In genomic region chr8:83458222-83458621, GRCm38 (mm10) we compare ENCODE assay signal across 8 mouse cellular contexts. TPM values are rescaled to one million over a fixed set of nuclear protein-coding genes. Genes with fewer than 3 reads are reported as not detected.
DNase-seq lines count a peak whose midpoint lies in the region; ATAC-seq and TF ChIP-seq lines count a peak whose summit lies in the region.

Gene Scoc, minus strand, starts transcription at chr8:83458391.

- peak in 1 of 2 experiments; percentile 12 for DNase-seq in adrenal gland, postnatal 36 days
- DNase-seq in gastrocnemius, postnatal 25 days, result no peak
- DNase-seq in retina, embryonic 14.5 days (ENCODE audit: low spot score), result no peak
- DNase-seq in MN1 (ENCODE audit: low spot score), result no peak

- no peak for TF ChIP-seq CTCF in C2C12 (IDR thresholded peaks at IDR 0.05; ENCODE audit: control insufficient read depth, insufficient read depth, insufficient read length)

- no peak within 1 kb of the TSS for H3ac ChIP-seq in C2C12 (ENCODE audit: control insufficient read depth, insufficient read length, low read depth)

- H3K79me3 ChIP-seq in C2C12 (ENCODE audit: low read depth), result no peaks in the 10 kb centered on the region

- H3K4me2 ChIP-seq in intestine, embryonic 15.5 days (replicated peaks), result peak within 1 kb of the TSS; percentile 38
- H3K4me2 ChIP-seq in limb, embryonic 13.5 days (replicated peaks), result no peak within 1 kb of the TSS
- H3K4me2 ChIP-seq in neural tube, embryonic 13.5 days, result no peak within 1 kb of the TSS

- no peaks in the 10 kb centered on the region for H3K79me2 ChIP-seq in C2C12 (ENCODE audit: control insufficient read depth, insufficient read depth)

- H3K27ac ChIP-seq in intestine, embryonic 15.5 days, result peak within 1 kb of the TSS; percentile 72
- no peak within 1 kb of the TSS for H3K27ac ChIP-seq in limb, embryonic 13.5 days
- H3K27ac ChIP-seq in neural tube, embryonic 13.5 days (replicated peaks), result no peak within 1 kb of the TSS

- 63% methylated on average over 14 of the region's 14 CpGs for WGBS in intestine, embryonic 15.5 days
- WGBS in limb, embryonic 13.5 days, result 83% methylated on average over 14 of the region's 14 CpGs
- 83% methylated on average over 14 of the region's 14 CpGs for WGBS in neural tube, embryonic 13.5 days

- H3K4me1 ChIP-seq in intestine, embryonic 15.5 days (replicated peaks), result no peaks in the 10 kb centered on the region; the same call in 1 of the 2 replicates
- no peaks in the 10 kb centered on the region for H3K4me1 ChIP-seq in limb, embryonic 13.5 days
- no peaks in the 10 kb centered on the region for H3K4me1 ChIP-seq in neural tube, embryonic 13.5 days (replicated peaks)

- peaks cover 5% of the 10 kb centered on the region for H3K27me3 ChIP-seq in C2C12 (ENCODE audit: control insufficient read depth, insufficient read depth, insufficient read length)
- H3K27me3 ChIP-seq in intestine, embryonic 15.5 days (replicated peaks), result no peaks in the 10 kb centered on the region
- H3K27me3 ChIP-seq in limb, embryonic 13.5 days, result no peaks in the 10 kb centered on the region
- no peaks in the 10 kb centered on the region for H3K27me3 ChIP-seq in neural tube, embryonic 13.5 days

- H3K4me3 ChIP-seq in C2C12 (ENCODE audit: insufficient read depth, poor library complexity, severe bottlenecking), result no peak within 1 kb of the TSS
- H3K4me3 ChIP-seq in intestine, embryonic 15.5 days (replicated peaks), result 0 out of 2 replicates have a peak within 1 kb of the TSS, but pooled peaks have one; percentile 10
- H3K4me3 ChIP-seq in limb, embryonic 13.5 days, result no peak within 1 kb of the TSS
- H3K4me3 ChIP-seq in neural tube, embryonic 13.5 days, result no peak within 1 kb of the TSS

- H3K36me3 ChIP-seq in C2C12 (ENCODE audit: control insufficient read depth, insufficient read depth), result no peaks in the 10 kb centered on the region
- H3K36me3 ChIP-seq in intestine, embryonic 15.5 days, result no peaks in the 10 kb centered on the region
- no peaks in the 10 kb centered on the region for H3K36me3 ChIP-seq in limb, embryonic 13.5 days
- no peaks in the 10 kb centered on the region for H3K36me3 ChIP-seq in neural tube, embryonic 13.5 days

- peak; percentile 91 for ATAC-seq in intestine, embryonic 15.5 days
- ATAC-seq in limb, embryonic 13.5 days (ENCODE audit: low FRiP score, low read depth), result no peak
- ATAC-seq in neural tube, embryonic 13.5 days (ENCODE audit: low read depth), result no peak

- H3K9me3 ChIP-seq in intestine, embryonic 15.5 days, result no peaks in the 10 kb centered on the region
- H3K9me3 ChIP-seq in limb, embryonic 13.5 days, result 0 out of 2 replicates have a peak, but pooled peaks cover 8% of the 10 kb centered on the region
- no peaks in the 10 kb centered on the region for H3K9me3 ChIP-seq in neural tube, embryonic 13.5 days

- no peak within 1 kb of the TSS for H3K9ac ChIP-seq in intestine, embryonic 15.5 days
- no peak within 1 kb of the TSS for H3K9ac ChIP-seq in limb, embryonic 13.5 days
- no peak within 1 kb of the TSS for H3K9ac ChIP-seq in neural tube, embryonic 13.5 days

TF ChIP-seq in C2C12, 6 proteins besides CTCF, POLR2A, EP300 and RAD21:
- TF ChIP-seq MAX (IDR thresholded peaks at IDR 0.05) (no peak), FOSL1 (IDR thresholded peaks at IDR 0.05; ENCODE audit: insufficient read depth, low read length, poor library complexity, severe bottlenecking) (no peak), CEBPB (IDR thresholded peaks at IDR 0.05; ENCODE audit: low read depth) (no peak), MYOD1 (IDR thresholded peaks at IDR 0.05; ENCODE audit: control insufficient read depth, insufficient read length, low read depth) (no peak), MYOG (IDR thresholded peaks at IDR 0.05; ENCODE audit: control insufficient read depth, extremely low read depth, insufficient read length) (no peak), USF1 (IDR thresholded peaks at IDR 0.05; ENCODE audit: low read depth) (no peak)

RNA-seq across cellular contexts. Expression of gene Scoc, which starts in this region (rescaled TPM):
- polyA plus RNA-seq in C2C12 (2012; fragmentation: generic; extraction: Trizol), result 41.6 TPM
- 10 to 100 TPM; 75.2 to 83.3 TPM for total RNA-seq in adrenal gland, postnatal 36 days (2021)
- 10 to 100 TPM; 40.0 to 43.9 TPM for total RNA-seq in gastrocnemius, postnatal 25 days (2021)
- 96.0 and 117 TPM in 2 replicates for polyA plus RNA-seq in intestine, embryonic 15.5 days (2015; fragmentation: Nextera tagmentation; extraction: Ambion mirVana)
- 121 and 135 TPM in 2 replicates for polyA plus RNA-seq in limb, embryonic 13.5 days (2015; fragmentation: Nextera tagmentation; extraction: Ambion mirVana)
- 214 and 218 TPM in 2 replicates for polyA plus RNA-seq in neural tube, embryonic 13.5 days (2015; fragmentation: Nextera tagmentation; extraction: Ambion mirVana)
